Mouse (Mus musculus): ENCODE results near the gene Rab1a.
"Not testable (repeated sequence)": the region's sequence is repeated elsewhere in the genome, so short reads cannot be mapped to it uniquely, and the experiment has no call there.

Gene Rab1a

DNA sequence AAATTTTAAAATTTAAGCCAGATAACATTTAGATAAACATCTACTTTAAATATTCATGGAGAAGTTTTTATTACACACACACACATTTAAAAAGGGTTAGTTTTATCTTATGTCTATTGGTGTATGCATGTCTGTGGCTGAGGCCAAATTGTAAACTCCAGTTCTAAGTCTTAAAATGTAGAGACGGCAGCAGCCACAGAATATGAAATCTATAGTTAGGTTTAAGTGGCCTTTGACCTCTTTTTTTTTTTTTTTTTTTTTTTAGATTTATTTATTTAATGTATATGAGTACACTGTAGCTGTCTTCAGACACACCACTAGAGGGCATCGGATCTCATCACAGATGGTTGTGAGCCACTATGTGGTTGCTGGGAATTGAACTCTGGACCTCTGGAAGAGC, 6.4 kb downstream of the Rab1a start:
- Histone ChIP-seq H3K4me3 (replicated peaks; ENCODE audit: low read length) (no peak overlapping the region), H3K4me1 (replicated peaks; ENCODE audit: low read depth, low read length) (peaks cover 98% of the 10 kb centered on the region), H3K36me3 (ENCODE audit: insufficient read depth, low read length) (peaks cover 60% of the 10 kb centered on the region), H3K9me3 (ENCODE audit: low read length) (no peaks in the 10 kb centered on the region), H3K27me3 (ENCODE audit: insufficient read depth, low read length) (no peaks in the 10 kb centered on the region)
- TF ChIP-seq POU5F1 (IDR thresholded peaks at IDR 0.05; ENCODE audit: borderline replicate concordance, low read length) (no peak), CTCF (conservative IDR thresholded peaks at IDR 0.05; ENCODE audit: low read length) (no peak; the same call in 1 of the 2 replicates), NANOG (IDR thresholded peaks at IDR 0.05; ENCODE audit: borderline replicate concordance, low read length) (no peak)

DNA sequence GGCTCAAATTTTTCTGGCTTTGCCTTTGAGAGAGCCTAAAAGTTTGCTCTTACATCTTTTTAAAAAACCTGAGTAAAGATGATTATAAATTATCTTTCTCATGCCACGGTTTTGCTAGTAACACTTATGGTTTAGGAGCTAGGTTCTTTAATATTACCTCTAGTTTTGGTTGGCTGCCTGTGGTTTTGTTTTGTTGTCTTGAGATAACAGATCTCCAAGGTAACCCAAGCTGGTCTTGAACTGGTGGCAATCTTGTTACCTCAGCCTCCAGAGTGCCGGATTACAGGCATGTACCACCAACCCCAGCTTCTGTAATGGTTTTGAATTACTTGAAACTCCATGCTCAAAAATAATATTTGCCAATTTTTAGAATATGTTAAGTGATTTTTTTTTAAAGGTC, 10.6 kb downstream of the Rab1a start:
- TF ChIP-seq CTCF (conservative IDR thresholded peaks at IDR 0.05; ENCODE audit: low read length) (no peak), POU5F1 (IDR thresholded peaks at IDR 0.05; ENCODE audit: borderline replicate concordance, low read length) (no peak), NANOG (IDR thresholded peaks at IDR 0.05; ENCODE audit: borderline replicate concordance, low read length) (no peak)
- H3K4me1 ChIP-seq (replicated peaks; ENCODE audit: low read depth, low read length) = peaks cover 94% of the 10 kb centered on the region
- H3K4me3 ChIP-seq (replicated peaks; ENCODE audit: low read length) = no peak overlapping the region
- H3K36me3 ChIP-seq (ENCODE audit: insufficient read depth, low read length) = peaks cover 62% of the 10 kb centered on the region
- H3K27me3 ChIP-seq (ENCODE audit: insufficient read depth, low read length) = no peaks in the 10 kb centered on the region
- H3K9me3 ChIP-seq (ENCODE audit: low read length) = no peaks in the 10 kb centered on the region

DNA sequence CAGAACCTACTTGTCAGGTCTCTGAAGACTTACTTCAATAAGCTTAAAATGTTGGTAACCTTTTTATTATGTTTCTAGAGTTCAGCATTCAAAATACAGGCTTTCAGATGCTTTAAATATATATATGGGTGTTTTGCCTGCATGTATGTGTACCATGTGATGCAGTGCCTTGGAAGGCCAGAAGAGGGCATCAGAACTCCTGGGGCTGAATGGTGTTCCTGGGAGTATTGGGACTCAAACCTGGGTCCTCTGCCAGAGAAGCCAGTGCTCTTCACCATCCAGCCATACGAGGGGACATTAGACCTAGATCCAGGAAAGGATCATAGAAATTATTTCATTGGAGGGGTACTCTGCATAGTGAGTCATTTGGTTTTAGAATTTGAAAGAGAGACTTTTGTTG, 13.5 kb downstream of the Rab1a start:
- Histone ChIP-seq H3K4me1 (replicated peaks; ENCODE audit: low read depth, low read length) (peaks cover 94% of the 10 kb centered on the region), H3K36me3 (ENCODE audit: insufficient read depth, low read length) (peaks cover 75% of the 10 kb centered on the region), H3K9me3 (ENCODE audit: low read length) (no peaks in the 10 kb centered on the region), H3K4me3 (replicated peaks; ENCODE audit: low read length) (0 out of 2 replicates have a peak overlapping the region, but pooled peaks have one; percentile 32), H3K27me3 (ENCODE audit: insufficient read depth, low read length) (no peaks in the 10 kb centered on the region)
- TF ChIP-seq CTCF (conservative IDR thresholded peaks at IDR 0.05; ENCODE audit: low read length) (peak; percentile 79), NANOG (IDR thresholded peaks at IDR 0.05; ENCODE audit: borderline replicate concordance, low read length) (no peak)

DNA sequence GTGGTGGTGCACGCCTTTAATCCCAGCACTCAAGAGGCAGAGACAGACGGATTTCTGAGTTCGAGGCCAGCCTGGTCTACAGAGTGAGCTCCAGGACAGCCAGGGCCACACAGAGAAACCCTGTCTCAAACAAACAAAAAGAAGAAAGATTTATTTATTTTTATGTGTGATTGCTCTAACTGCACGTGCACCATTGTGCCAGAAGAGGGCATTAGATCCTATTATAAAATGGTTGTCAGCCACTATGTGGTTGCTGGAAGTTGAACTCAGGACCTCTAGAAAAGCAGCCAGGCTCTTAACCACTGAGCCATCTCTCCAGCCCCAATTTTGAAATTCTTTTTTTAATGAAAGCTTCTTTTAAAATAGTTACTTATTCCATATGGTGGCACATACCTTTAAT, 15.2 kb downstream of the Rab1a start:
- TF ChIP-seq CTCF (conservative IDR thresholded peaks at IDR 0.05; ENCODE audit: low read length) = peak; percentile 47
- TF ChIP-seq NANOG (IDR thresholded peaks at IDR 0.05; ENCODE audit: borderline replicate concordance, low read length) = no peak
- no peak for TF ChIP-seq POU5F1 (IDR thresholded peaks at IDR 0.05; ENCODE audit: borderline replicate concordance, low read length)
- Histone ChIP-seq H3K4me3 (replicated peaks; ENCODE audit: low read length) (no peak overlapping the region), H3K9me3 (ENCODE audit: low read length) (no peaks in the 10 kb centered on the region), H3K4me1 (replicated peaks; ENCODE audit: low read depth, low read length) (peaks cover 91% of the 10 kb centered on the region), H3K27me3 (ENCODE audit: insufficient read depth, low read length) (no peaks in the 10 kb centered on the region), H3K36me3 (ENCODE audit: insufficient read depth, low read length) (peaks cover 76% of the 10 kb centered on the region)

DNA sequence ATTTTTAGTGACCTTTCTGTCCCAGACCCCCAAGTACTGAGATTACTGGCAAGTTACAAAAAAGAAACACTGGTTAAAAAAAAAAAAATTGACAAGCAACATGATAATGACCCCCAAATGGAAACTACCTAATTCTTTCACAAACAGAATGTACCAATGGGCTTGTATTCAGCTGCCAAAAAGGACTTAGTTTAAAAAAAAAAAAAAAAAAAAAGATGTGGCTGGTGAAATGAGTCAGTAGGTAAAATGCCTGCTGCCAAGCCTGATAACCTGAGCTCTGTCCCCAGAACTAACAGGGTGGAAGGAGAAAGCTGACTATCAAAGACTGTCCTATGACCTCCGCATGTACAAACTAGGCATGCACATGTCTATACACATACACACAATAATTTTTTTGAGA, 16.0 kb downstream of the Rab1a start:
- no peak overlapping the region for H3K4me3 ChIP-seq (replicated peaks; ENCODE audit: low read length)
- TF ChIP-seq NANOG (IDR thresholded peaks at IDR 0.05; ENCODE audit: borderline replicate concordance, low read length) (no peak), CTCF (conservative IDR thresholded peaks at IDR 0.05; ENCODE audit: low read length) (no peak), POU5F1 (IDR thresholded peaks at IDR 0.05; ENCODE audit: borderline replicate concordance, low read length) (no peak)

DNA sequence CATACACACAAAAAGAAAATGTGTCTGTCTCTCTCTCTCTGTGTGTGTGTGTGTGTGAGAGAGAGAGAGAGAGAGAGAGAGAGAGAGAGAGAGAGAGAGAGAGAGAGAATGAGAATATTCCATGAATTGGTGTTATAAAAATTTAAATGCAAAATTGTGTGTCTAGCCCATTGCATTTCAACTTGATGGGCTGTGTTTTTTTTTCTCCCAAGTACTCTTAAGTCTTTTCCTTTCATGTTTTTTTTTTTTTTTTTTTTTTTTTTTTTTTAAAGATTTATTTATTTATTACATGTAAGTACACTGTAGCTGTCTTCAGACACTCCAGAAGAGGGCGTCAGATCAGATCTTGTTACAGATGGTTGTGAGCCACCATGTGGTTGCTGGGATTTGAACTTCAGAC, 20.4 kb downstream of the Rab1a start:
- H3K9me3 ChIP-seq (ENCODE audit: low read length); H3K27me3 ChIP-seq (ENCODE audit: insufficient read depth, low read length); H3K4me3 ChIP-seq (replicated peaks; ENCODE audit: low read length): not testable (repeated sequence)
- H3K36me3 ChIP-seq (ENCODE audit: insufficient read depth, low read length) = peaks cover 92% of the 10 kb centered on the region
- H3K4me1 ChIP-seq (replicated peaks; ENCODE audit: low read depth, low read length) = peaks cover 91% of the 10 kb centered on the region

More for the DNA sequence above, 16.0 kb downstream of the Rab1a start:
- Histone ChIP-seq H3K4me1 (replicated peaks; ENCODE audit: low read depth, low read length) (peaks cover 88% of the 10 kb centered on the region), H3K27me3 (ENCODE audit: insufficient read depth, low read length) (no peaks in the 10 kb centered on the region), H3K36me3 (ENCODE audit: insufficient read depth, low read length) (peaks cover 77% of the 10 kb centered on the region), H3K9me3 (ENCODE audit: low read length) (no peaks in the 10 kb centered on the region)

DNA sequence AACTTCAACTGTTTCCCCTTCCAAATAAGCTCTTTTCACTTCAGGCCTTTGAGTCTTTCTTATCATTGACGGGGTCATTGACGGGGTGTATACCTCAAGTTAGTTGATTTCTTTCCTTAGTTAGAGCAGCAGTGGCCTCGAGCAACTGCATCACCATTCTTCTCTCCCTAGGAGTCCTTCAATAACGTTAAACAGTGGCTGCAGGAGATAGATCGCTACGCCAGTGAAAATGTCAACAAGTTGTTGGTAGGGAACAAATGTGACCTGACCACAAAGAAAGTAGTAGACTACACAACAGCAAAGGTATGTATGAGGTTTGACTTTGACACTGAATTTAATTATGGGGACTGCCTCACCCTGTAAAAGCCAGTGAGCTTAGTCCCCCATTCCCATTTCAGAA, 23.0 kb downstream of the Rab1a start:
- Histone ChIP-seq H3K4me3 (replicated peaks; ENCODE audit: low read length) (peak overlapping the region; percentile 8; the same call in 1 of the 2 replicates), H3K36me3 (ENCODE audit: insufficient read depth, low read length) (peaks cover 92% of the 10 kb centered on the region), H3K27me3 (ENCODE audit: insufficient read depth, low read length) (no peaks in the 10 kb centered on the region), H3K9me3 (ENCODE audit: low read length) (no peaks in the 10 kb centered on the region), H3K4me1 (replicated peaks; ENCODE audit: low read depth, low read length) (peaks cover 91% of the 10 kb centered on the region)
- TF ChIP-seq POU5F1 (IDR thresholded peaks at IDR 0.05; ENCODE audit: borderline replicate concordance, low read length) = no peak
- no peak for TF ChIP-seq NANOG (IDR thresholded peaks at IDR 0.05; ENCODE audit: borderline replicate concordance, low read length)
- no peak for TF ChIP-seq CTCF (conservative IDR thresholded peaks at IDR 0.05; ENCODE audit: low read length)

DNA sequence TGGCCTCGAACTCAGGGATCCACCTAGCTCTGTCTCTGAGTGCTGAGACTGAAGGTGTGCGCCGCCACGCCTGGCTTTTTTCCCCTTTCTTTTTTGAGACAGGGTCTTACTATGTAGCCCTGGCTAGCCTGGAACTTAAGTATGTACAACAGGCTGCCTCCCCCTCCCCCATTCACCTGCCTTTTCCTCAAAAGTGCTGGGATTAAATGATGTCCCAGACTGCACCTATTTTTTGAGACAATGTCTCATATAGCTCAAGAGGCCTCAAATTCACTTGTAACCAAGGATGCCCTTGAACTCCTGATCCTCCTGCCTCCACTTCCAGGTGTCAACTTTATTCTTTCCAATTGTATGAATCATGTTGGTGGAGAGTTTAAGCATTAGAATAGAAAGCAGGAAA, 24.7 kb downstream of the Rab1a start:
- Histone ChIP-seq H3K4me3 (replicated peaks; ENCODE audit: low read length) (no peak overlapping the region), H3K9me3 (ENCODE audit: low read length) (no peaks in the 10 kb centered on the region), H3K27me3 (ENCODE audit: insufficient read depth, low read length) (no peaks in the 10 kb centered on the region), H3K36me3 (ENCODE audit: insufficient read depth, low read length) (peaks cover 89% of the 10 kb centered on the region), H3K4me1 (replicated peaks; ENCODE audit: low read depth, low read length) (peaks cover 91% of the 10 kb centered on the region)
- TF ChIP-seq NANOG (IDR thresholded peaks at IDR 0.05; ENCODE audit: borderline replicate concordance, low read length) (no peak), CTCF (conservative IDR thresholded peaks at IDR 0.05; ENCODE audit: low read length) (no peak), POU5F1 (IDR thresholded peaks at IDR 0.05; ENCODE audit: borderline replicate concordance, low read length) (no peak)

DNA sequence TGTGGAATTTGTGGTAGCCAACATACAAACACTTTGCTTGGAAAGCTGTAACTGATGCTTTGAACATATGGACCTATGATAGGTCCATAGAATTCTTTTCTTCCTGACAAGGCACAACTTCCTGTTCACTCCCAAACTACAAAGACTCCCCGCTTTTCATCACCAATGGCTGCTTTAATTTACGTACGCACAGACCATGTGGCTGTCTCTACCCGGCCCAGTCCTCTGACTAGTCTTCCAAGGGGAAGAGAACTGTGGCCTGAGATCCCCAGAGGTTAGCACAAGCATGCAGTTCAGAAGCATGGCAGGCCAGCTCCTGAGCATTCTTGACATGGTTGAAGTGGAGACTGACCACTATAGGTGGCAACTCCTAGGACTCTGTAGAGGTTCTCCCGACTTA, 27.4 kb downstream of the Rab1a start:
- no peak for TF ChIP-seq NANOG (IDR thresholded peaks at IDR 0.05; ENCODE audit: borderline replicate concordance, low read length)
- TF ChIP-seq CTCF (conservative IDR thresholded peaks at IDR 0.05; ENCODE audit: low read length) = no peak
- TF ChIP-seq POU5F1 (IDR thresholded peaks at IDR 0.05; ENCODE audit: borderline replicate concordance, low read length) = no peak
- Histone ChIP-seq H3K4me1 (replicated peaks; ENCODE audit: low read depth, low read length) (peaks cover 90% of the 10 kb centered on the region), H3K27me3 (ENCODE audit: insufficient read depth, low read length) (no peaks in the 10 kb centered on the region), H3K4me3 (replicated peaks; ENCODE audit: low read length) (peak overlapping the region; percentile 37; the same call in 1 of the 2 replicates), H3K9me3 (ENCODE audit: low read length) (no peaks in the 10 kb centered on the region), H3K36me3 (ENCODE audit: insufficient read depth, low read length) (peaks cover 83% of the 10 kb centered on the region)
